Mouse (Mus musculus) cortical plate, adult 2 months (tissue): ENCODE results near the gene Clcnka.

Source experiments
- CTCF ChIP-seq: fragments of 200-500 bp; IDR thresholded peaks from 2 replicates; pipeline ENCODE4 v1.5.1; 2011; ENCODE audit warnings: mild to moderate bottlenecking, control low read depth, low read length; ENCODE audit not compliant: insufficient read depth; ENCODE audit errors: extremely low read depth
- POLR2A ChIP-seq: fragments of 200-500 bp; IDR thresholded peaks from 2 replicates; pipeline ENCODE4 v1.6.1; 2011; ENCODE audit warnings: mild to moderate bottlenecking, low read length, control low read depth; ENCODE audit not compliant: insufficient read depth; ENCODE audit errors: extremely low read depth

GRCm38 (mm10) chr4:141443641-141444429, 45.3 kb upstream of the Clcnka start:
- TF ChIP-seq CTCF (no peak), POLR2A (no peak)
